Mouse (Mus musculus): ENCODE data around the gene Krt18.

Krt18 gene

GRCm38 (mm10) chr15:102065661-102066325 is 37.8 kb downstream of the Krt18 start:
- CTCF ChIA-PET: interaction anchor here (0.5 to 1.7 kb wide), 4 partner anchors 11 to 82 kb away, joined by 3 to 25 read pairs (median 6); no protein-coding TSS in a partner anchor

GRCm38 (mm10) chr15:102070476-102071467 is 42.8 kb downstream of the Krt18 start:
- CTCF ChIA-PET: interaction anchor here (0.6 to 0.7 kb wide), 2 partner anchors 15 to 82 kb away, joined by 3 to 4 read pairs; no protein-coding TSS in a partner anchor

GRCm38 (mm10) chr15:102072963-102073558 is 45.1 kb downstream of the Krt18 start:
- CTCF ChIA-PET: no interaction called here

GRCm38 (mm10) chr15:102073559-102074069 is 45.6 kb downstream of the Krt18 start, which contains the start of gene Eif4b:
Eif4b (plus strand) TSS chr15:102073773.
- CTCF ChIA-PET: no interaction called here

DNA sequence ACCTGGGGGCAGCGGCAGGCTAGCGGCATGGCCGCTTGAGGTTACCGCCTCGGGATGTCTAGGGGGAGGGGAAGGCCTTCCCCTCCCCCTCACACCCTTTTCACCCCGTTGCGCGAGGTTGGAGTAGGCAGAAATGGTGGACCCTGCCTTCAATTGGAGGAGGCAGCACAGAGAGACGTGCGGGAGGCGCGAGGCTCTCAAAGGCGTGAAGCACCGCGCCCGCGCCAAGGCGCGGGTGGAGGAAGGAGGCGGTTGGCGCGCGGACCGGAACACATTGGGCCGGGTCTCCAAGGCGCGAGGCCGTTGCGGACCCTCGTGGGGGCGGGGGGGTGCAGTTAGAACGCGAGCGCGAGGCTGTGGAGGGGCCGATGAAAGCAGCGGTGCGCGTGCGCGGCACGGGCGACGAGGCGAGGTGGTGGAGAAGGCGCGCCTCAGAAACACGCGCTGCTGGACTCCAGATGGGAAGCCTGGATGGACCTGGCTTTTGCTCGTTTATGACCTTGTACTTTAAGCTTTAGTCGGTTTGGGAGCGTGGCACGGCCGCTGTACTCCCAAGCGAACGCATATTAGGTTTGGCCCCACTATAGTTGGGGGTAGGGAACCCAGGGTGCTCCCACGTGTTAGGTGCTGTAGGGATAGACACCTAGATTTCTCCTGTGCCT is 46.2 kb downstream of the Krt18 start:
- CTCF ChIA-PET: interaction anchor here (1.0 kb wide), 1 partner anchor 33 kb away, joined by 3 read pairs; no protein-coding TSS in a partner anchor

DNA sequence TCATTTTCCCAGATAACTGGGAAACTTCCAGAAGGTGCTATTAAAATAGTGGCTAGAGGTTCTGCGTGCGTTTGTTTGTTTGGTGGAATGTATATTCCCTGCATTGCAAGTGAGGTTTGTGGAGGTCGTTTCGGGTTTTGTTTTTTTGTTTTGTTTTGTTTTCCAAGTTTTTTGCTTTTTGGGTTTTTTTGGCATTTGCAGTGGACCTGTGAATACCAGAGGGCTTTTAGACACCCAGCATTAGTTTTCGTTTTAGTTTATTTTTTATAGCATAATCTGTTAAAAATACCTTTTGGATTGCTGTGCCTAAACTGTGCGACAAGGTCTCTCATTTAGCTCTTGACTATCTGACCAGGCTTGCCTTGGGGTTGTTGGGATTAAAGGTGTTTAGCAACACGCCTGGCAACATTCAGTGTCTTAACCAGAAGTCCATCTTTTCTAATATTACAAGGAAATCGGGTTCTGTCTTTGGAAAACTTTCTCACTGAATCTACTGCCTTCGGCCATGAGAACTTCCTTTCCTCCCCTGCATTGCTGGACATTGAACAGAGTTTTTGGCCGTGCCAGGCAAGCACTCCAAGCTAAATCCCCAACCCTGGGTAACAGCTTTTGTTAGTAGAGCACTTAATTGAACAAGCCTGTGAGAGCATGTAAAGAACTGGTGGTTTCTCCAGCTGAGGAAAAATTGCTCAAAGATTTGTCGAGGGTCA is 47.1 kb downstream of the Krt18 start:
- CTCF ChIA-PET: interaction anchor here (0.6 to 1.0 kb wide), 2 partner anchors 32 to 383 kb away, joined by 3 to 9 read pairs; no protein-coding TSS in a partner anchor

GRCm38 (mm10) chr15:102077111-102077677 is 49.2 kb downstream of the Krt18 start:
- CTCF ChIA-PET: interaction anchor here (0.7 kb wide), 2 partner anchors 12 to 79 kb away, joined by 3 to 4 read pairs; no protein-coding TSS in a partner anchor

GRCm38 (mm10) chr15:102079221-102079620 is 51.2 kb downstream of the Krt18 start:
- CTCF ChIA-PET: interaction anchor here (0.5 kb wide), 1 partner anchor 10 kb away, joined by 6 read pairs; no protein-coding TSS in a partner anchor

DNA sequence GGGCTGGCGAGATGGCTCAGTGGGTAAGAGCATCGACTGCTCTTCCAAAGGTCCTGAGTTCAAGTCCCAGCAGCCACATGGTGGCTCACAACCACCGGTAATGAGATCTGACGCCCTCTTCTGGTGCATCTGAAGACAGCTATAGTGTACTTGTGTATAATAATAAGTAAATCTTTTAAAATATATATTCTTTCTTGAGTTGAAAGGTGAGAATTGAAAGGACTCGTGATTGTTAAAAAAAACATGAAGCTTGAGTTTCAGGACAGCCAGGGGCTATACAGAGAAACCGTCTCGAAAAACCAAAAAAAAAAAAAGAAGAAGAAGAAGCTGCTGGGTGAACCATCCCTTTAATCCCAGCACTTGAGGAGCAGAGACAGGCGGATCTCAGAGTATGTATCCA is 51.9 kb downstream of the Krt18 start:
- CTCF ChIA-PET: interaction anchor here (0.6 kb wide), 1 partner anchor 39 kb away, joined by 3 read pairs; no protein-coding TSS in a partner anchor

DNA sequence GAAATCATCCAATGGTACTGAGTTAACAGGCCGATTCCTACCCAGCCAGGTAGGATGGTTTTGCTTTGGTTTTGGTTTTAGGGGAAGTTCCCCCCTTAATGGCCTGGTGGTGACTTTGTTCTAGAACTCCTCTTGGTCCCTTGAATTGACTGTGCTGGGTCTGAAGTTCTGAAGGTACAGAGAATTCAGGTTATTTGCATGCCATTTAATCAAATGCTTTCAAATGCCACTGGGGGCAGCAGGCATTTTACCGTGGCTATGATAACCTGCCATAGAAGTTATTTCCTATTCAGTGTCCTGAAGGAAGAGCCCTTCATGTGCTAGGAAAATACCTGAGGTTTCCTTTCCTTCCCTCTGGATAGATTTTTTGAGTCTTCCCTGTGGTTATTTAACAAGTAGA is 52.4 kb downstream of the Krt18 start:
- CTCF ChIA-PET: no interaction called here

Measured in spleen, embryonic (tissue).